9 mouse cellular contexts compared by ENCODE assay signal in genomic region chr15:85981768-85982415, GRCm38 (mm10). TPM values are rescaled to one million over a fixed set of nuclear protein-coding genes. Genes with fewer than 3 reads are reported as not detected.
A peak's percentile ranks its signal among the peaks of the same experiment; 100 is the strongest.
DNase-seq lines count a peak whose midpoint lies in the region; ATAC-seq and TF ChIP-seq lines count a peak whose summit lies in the region.
"Had no signal": no experiment of that assay in that cellular context is flagged by ENCODE, and none has a peak within 500 bp of the region (broad histone marks: within the 10 kb centered on the region; RNA-seq: fewer than 3 reads in every experiment).

No protein-coding gene starts in this region.

- H3K4me2 ChIP-seq in embryonic facial prominence, embryonic 15.5 days (replicated peaks) = no peak overlapping the region
- no peak overlapping the region for H3K4me2 ChIP-seq in lung, embryonic 16.5 days (ENCODE audit: low read depth, low read length)
- H3K4me2 ChIP-seq in hindbrain, embryonic 11.5 days (replicated peaks; ENCODE audit: low read depth, low read length) = no peak overlapping the region
- H3K4me2 ChIP-seq: limb, embryonic 12.5 days had no signal

- no peak overlapping the region for H3K4me3 ChIP-seq in gastrocnemius, adult 2 months
- no peak overlapping the region for H3K4me3 ChIP-seq in embryonic facial prominence, embryonic 15.5 days (replicated peaks)
- no peak overlapping the region for H3K4me3 ChIP-seq in lung, embryonic 16.5 days (ENCODE audit: low read length)
- no peak overlapping the region for H3K4me3 ChIP-seq in thymus, adult 2 months (ENCODE audit: control insufficient read depth, insufficient read depth, low read length)
- H3K4me3 ChIP-seq in hindbrain, embryonic 11.5 days (ENCODE audit: low read depth, low read length) = no peak overlapping the region
- H3K4me3 ChIP-seq: limb, embryonic 12.5 days had no signal

- H3K4me1 ChIP-seq in embryonic facial prominence, embryonic 15.5 days = peaks cover 16% of the 10 kb centered on the region
- H3K4me1 ChIP-seq in lung, embryonic 16.5 days (replicated peaks; ENCODE audit: control insufficient read depth, insufficient read depth, low read length) = peaks cover 5% of the 10 kb centered on the region
- H3K4me1 ChIP-seq in thymus, adult 2 months (replicated peaks; ENCODE audit: control insufficient read depth, insufficient read depth, low read length) = peaks cover 30% of the 10 kb centered on the region
- 0 out of 2 replicates have a peak, but pooled peaks cover 7% of the 10 kb centered on the region for H3K4me1 ChIP-seq in hindbrain, embryonic 11.5 days (replicated peaks; ENCODE audit: control insufficient read depth, insufficient read depth, low read length)

- peak; percentile 11 for DNase-seq in gastrocnemius, postnatal 25 days
- no peak for DNase-seq in gastrocnemius, adult 2 months
- DNase-seq in thymus, adult 2 months = peak; percentile 87
- no peak for DNase-seq in hindbrain, embryonic 11.5 days (ENCODE audit: low spot score)
- no peak for DNase-seq in frontal cortex, postnatal 10 days (ENCODE audit: low spot score in 2 of 2)

- TF ChIP-seq POLR2A in thymus, adult 2 months (IDR thresholded peaks at IDR 0.05; ENCODE audit: control insufficient read depth, extremely low read depth, insufficient read depth, low read length, poor library complexity) = peak; percentile 62

- no peaks in the 10 kb centered on the region for H3K27me3 ChIP-seq in embryonic facial prominence, embryonic 15.5 days
- no peaks in the 10 kb centered on the region for H3K27me3 ChIP-seq in lung, embryonic 16.5 days (ENCODE audit: control insufficient read depth, insufficient read depth, low read depth, low read length)
- H3K27me3 ChIP-seq in thymus, adult 2 months (ENCODE audit: control insufficient read depth, insufficient read depth, low read length) = no peaks in the 10 kb centered on the region
- no peaks in the 10 kb centered on the region for H3K27me3 ChIP-seq in hindbrain, embryonic 11.5 days (ENCODE audit: control insufficient read depth, insufficient read depth, low read length)
- H3K27me3 ChIP-seq: limb, embryonic 12.5 days had no signal

- WGBS in embryonic facial prominence, embryonic 15.5 days = 19% methylated on average over 11 of the region's 11 CpGs
- 24% methylated on average over 11 of the region's 11 CpGs for WGBS in lung, embryonic 16.5 days
- 2% methylated on average over 11 of the region's 11 CpGs for WGBS in thymus, adult 2 months
- 27% methylated on average over 11 of the region's 11 CpGs for WGBS in hindbrain, embryonic 11.5 days

- H3K27ac ChIP-seq in gastrocnemius, adult 2 months = no peak overlapping the region
- H3K27ac ChIP-seq in embryonic facial prominence, embryonic 15.5 days (replicated peaks) = 0 out of 2 replicates have a peak overlapping the region, but pooled peaks have one; percentile 14
- no peak overlapping the region for H3K27ac ChIP-seq in lung, embryonic 16.5 days (ENCODE audit: low read length)
- peak overlapping the region; percentile 89 for H3K27ac ChIP-seq in thymus, adult 2 months (ENCODE audit: control insufficient read depth, insufficient read depth, low read length)
- H3K27ac ChIP-seq in hindbrain, embryonic 11.5 days (ENCODE audit: low read depth, low read length) = no peak overlapping the region
- H3K27ac ChIP-seq: limb, embryonic 12.5 days had no signal

- H3K36me3 ChIP-seq in embryonic facial prominence, embryonic 15.5 days = no peaks in the 10 kb centered on the region
- no peaks in the 10 kb centered on the region for H3K36me3 ChIP-seq in lung, embryonic 16.5 days (ENCODE audit: control insufficient read depth, insufficient read depth, low read length)
- no peaks in the 10 kb centered on the region for H3K36me3 ChIP-seq in thymus, adult 2 months (ENCODE audit: control insufficient read depth, insufficient read depth, low read length)
- no peaks in the 10 kb centered on the region for H3K36me3 ChIP-seq in hindbrain, embryonic 11.5 days (ENCODE audit: control insufficient read depth, insufficient read depth, low read length)
- H3K36me3 ChIP-seq: limb, embryonic 12.5 days had no signal

- no peak for ATAC-seq in embryonic facial prominence, embryonic 15.5 days (ENCODE audit: insufficient number of reproducible peaks, low FRiP score, low TSS enrichment, low read depth)
- 0 out of 2 replicates have a peak, but pooled peaks have one; percentile 42 for ATAC-seq in lung, embryonic 16.5 days (ENCODE audit: low read depth)
- no peak for ATAC-seq in hindbrain, embryonic 11.5 days (ENCODE audit: low FRiP score)
- ATAC-seq in frontal cortex, adult (ENCODE audit: low TSS enrichment) = no peak

- H3K9ac ChIP-seq in embryonic facial prominence, embryonic 15.5 days = no peak overlapping the region
- H3K9ac ChIP-seq in lung, embryonic 16.5 days (ENCODE audit: low read length) = no peak overlapping the region
- H3K9ac ChIP-seq in hindbrain, embryonic 11.5 days (ENCODE audit: low read depth, low read length) = no peak overlapping the region
- H3K9ac ChIP-seq: limb, embryonic 12.5 days had no signal

- no peak for TF ChIP-seq CTCF in gastrocnemius, adult 2 months (IDR thresholded peaks at IDR 0.05)
- TF ChIP-seq CTCF in thymus, adult 2 months (IDR thresholded peaks at IDR 0.05; ENCODE audit: borderline replicate concordance, control insufficient read depth, extremely low read depth, insufficient read depth, low read length, poor library complexity) = no peak

- no peaks in the 10 kb centered on the region for H3K9me3 ChIP-seq in embryonic facial prominence, embryonic 15.5 days (replicated peaks)
- no peaks in the 10 kb centered on the region for H3K9me3 ChIP-seq in lung, embryonic 16.5 days (ENCODE audit: control insufficient read depth, low read length)
- H3K9me3 ChIP-seq in hindbrain, embryonic 11.5 days (ENCODE audit: control insufficient read depth, low read length) = no peaks in the 10 kb centered on the region
- H3K9me3 ChIP-seq: limb, embryonic 12.5 days had no signal

- intact Hi-C loops in gastrocnemius, adult 2 months (cut with DNase I) = loop anchor here (2.0 kb wide), 1 partner anchor 35 kb away; no protein-coding TSS in a partner anchor

RNA-seq across cellular contexts. Expression of gene Celsr1, which starts 51.7 kb away (rescaled TPM):
- total RNA-seq in gastrocnemius, postnatal 25 days (2021) = under 1 TPM; 0.31 to 0.43 TPM
- under 1 TPM; 0.13 to 0.28 TPM for total RNA-seq in gastrocnemius, adult 2 months (2021)
- 4.2 and 5.1 TPM in 2 replicates for polyA plus RNA-seq in embryonic facial prominence, embryonic 15.5 days (2015; fragmentation: Nextera tagmentation; extraction: Ambion mirVana)
- 3.5 and 3.6 TPM in 2 replicates for polyA plus RNA-seq in lung, embryonic 16.5 days (2015; fragmentation: Nextera tagmentation; extraction: Ambion mirVana)
- polyA plus RNA-seq in thymus, adult 2 months (2012; rRNA removed) = 40.0 and 47.8 TPM in 2 replicates
- 4.6 and 5.1 TPM in 2 replicates for polyA plus RNA-seq in hindbrain, embryonic 11.5 days (2014; fragmentation: Nextera tagmentation; extraction: Ambion mirVana)

Comparison
In these comparisons a context has a peak if more than half of its experiments do, and no peak if none do; other contexts are left out.
1. DNase-seq: peak in gastrocnemius, postnatal 25 days (single experiment) and thymus, adult 2 months (single experiment); none in gastrocnemius, adult 2 months (single experiment), hindbrain, embryonic 11.5 days (single experiment) and frontal cortex, postnatal 10 days (0 of 2).
2. H3K27ac ChIP-seq: peak in embryonic facial prominence, embryonic 15.5 days (single experiment) and thymus, adult 2 months (single experiment); none in gastrocnemius, adult 2 months (single experiment), lung, embryonic 16.5 days (single experiment) and hindbrain, embryonic 11.5 days (single experiment).